Mouse (Mus musculus) thymus, adult 2 months (tissue): Measurements from ENCODE around the gene Aicda. TPM values are rescaled to one million over a fixed set of nuclear protein-coding genes. Genes with fewer than 3 reads are reported as not detected.

Source experiments
- DNase-seq: peaks from one replicate; pipeline ENCODE4 v3.0.0; 2021
- H3K27ac ChIP-seq: fragments of 200-500 bp; 2 replicates; pipeline ENCODE4 v1.5.1; 2012; ENCODE audit warnings: low read length, control low read depth; ENCODE audit not compliant: control insufficient read depth, insufficient read depth
- H3K27me3 ChIP-seq: fragments of 200-500 bp; 2 replicates; pipeline ENCODE4 v1.6.1; 2012; ENCODE audit warnings: mild to moderate bottlenecking, low read length, moderate library complexity, mixed read lengths; ENCODE audit not compliant: control insufficient read depth, insufficient read depth
- H3K36me3 ChIP-seq: fragments of 200-500 bp; 2 replicates; pipeline ENCODE4 v1.6.1; 2012; ENCODE audit warnings: mild to moderate bottlenecking, low read length, moderate library complexity; ENCODE audit not compliant: control insufficient read depth, insufficient read depth
- H3K4me1 ChIP-seq: fragments of 200-500 bp; replicated peaks from 2 replicates; pipeline ENCODE4 v1.6.1; 2012; ENCODE audit warnings: low read length; ENCODE audit not compliant: control insufficient read depth, insufficient read depth
- H3K4me3 ChIP-seq: fragments of 200-500 bp; 2 replicates; pipeline ENCODE4 v1.5.1; 2012; ENCODE audit warnings: mild to moderate bottlenecking, low read length, control low read depth, moderate library complexity; ENCODE audit not compliant: control insufficient read depth, insufficient read depth
- CTCF ChIP-seq: fragments of 200-500 bp; IDR thresholded peaks from 2 replicates; pipeline ENCODE4 v1.5.1; 2012; ENCODE audit warnings: mild to moderate bottlenecking, control low read depth, low read length, moderate library complexity, borderline replicate concordance; ENCODE audit not compliant: control insufficient read depth, poor library complexity, insufficient read depth; ENCODE audit errors: extremely low read depth
- POLR2A ChIP-seq: fragments of 200-500 bp; IDR thresholded peaks from 2 replicates; pipeline ENCODE4 v1.6.1; 2012; ENCODE audit warnings: mild to moderate bottlenecking, low read length, control low read depth, moderate library complexity; ENCODE audit not compliant: control insufficient read depth, poor library complexity, insufficient read depth; ENCODE audit errors: extremely low read depth
- WGBS: fragments of 180-500 bp; shearing (Covaris S2); methylation state at CpG from one replicate; pipeline ENCODE4 v1.1.7; 2018; 5-methylcytosine and 5-hydroxymethylcytosine counted together
- polyA plus RNA-seq: library from polyadenylated mRNA; depleted of rRNA; stranded (reverse); fragments of >200 nt; gene quantifications from 2 replicates; pipeline ENCODE4 v1.2.3, GENCODE M21; 2012

The Aicda gene
- polyA plus RNA-seq, 1 experiment = 0.28 TPM

DNA sequence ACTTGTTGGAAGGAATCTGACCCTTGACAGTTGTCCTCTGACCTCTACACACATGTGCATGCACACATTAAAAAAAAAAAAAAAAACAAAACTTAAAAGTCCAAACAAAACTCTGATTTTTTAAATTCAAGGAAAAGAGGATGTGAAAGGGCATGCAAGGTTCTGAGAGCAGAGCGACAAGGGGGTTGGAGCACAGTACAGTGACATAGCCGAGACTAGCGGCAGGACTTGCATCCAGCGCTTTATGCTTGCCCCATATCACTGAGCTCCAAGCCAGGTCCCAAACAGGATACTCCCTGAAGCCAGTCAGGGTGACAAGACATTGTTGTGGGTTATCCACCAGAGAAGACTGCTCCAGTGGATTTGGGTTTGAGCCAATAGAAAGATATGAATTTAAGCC lies 44.4 kb downstream of the Aicda start:
- no peak for TF ChIP-seq POLR2A
- no peak for TF ChIP-seq CTCF
- Histone ChIP-seq H3K27me3 (no peaks in the 10 kb centered on the region), H3K4me3 (no peak overlapping the region), H3K27ac (no peak overlapping the region), H3K4me1 (no peaks in the 10 kb centered on the region), H3K36me3 (peaks cover 3% of the 10 kb centered on the region)
- 90% methylated on average over 4 of the region's 4 CpGs for WGBS
- DNase-seq = no peak

GRCm38 (mm10) chr6:122598436-122598835 lies 44.8 kb downstream of the Aicda start:
- WGBS = 94% methylated on average over 6 of the region's 6 CpGs
- H3K27ac ChIP-seq = no peak overlapping the region
- no peak for DNase-seq
- no peak for TF ChIP-seq POLR2A
- TF ChIP-seq CTCF = no peak
- no peak overlapping the region for H3K4me3 ChIP-seq
- no peaks in the 10 kb centered on the region for H3K27me3 ChIP-seq
- H3K36me3 ChIP-seq = peaks cover 3% of the 10 kb centered on the region
- H3K4me1 ChIP-seq = 0 out of 2 replicates have a peak, but pooled peaks cover 2% of the 10 kb centered on the region

DNA sequence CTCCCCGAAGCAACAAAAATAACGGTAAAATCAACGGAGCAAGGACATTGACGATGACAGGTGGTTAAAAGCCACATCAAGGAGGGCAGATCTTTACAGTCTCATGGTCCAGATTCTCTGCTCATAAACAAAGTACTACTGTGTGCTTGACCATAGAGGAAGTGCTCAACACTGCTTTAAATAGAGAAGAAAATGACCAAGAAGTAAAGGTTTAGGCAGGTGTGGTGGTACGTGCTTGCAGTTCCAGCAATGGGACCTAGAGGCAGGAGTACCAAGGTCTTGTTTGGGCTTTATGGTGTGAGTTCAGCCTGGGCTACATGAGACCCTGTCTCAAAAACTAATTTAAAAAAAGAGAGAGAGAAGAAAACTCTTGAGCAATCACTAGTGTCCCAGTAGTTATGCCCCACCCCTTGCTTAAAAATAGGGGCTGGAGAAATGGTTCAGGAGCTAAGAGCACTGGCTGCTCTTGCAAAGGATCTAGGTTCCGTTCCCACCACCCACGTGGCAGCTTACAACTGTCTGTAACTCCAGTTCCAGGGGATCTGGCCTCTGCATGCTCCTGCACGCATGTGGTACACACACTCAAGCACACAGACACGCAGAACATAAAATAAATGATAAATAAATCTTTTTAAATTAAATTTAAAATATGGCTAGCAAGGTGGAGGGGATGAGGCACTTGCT lies 45.6 kb downstream of the Aicda start:
- H3K27me3 ChIP-seq = no peaks in the 10 kb centered on the region
- no peak overlapping the region for H3K4me3 ChIP-seq
- H3K4me1 ChIP-seq = 0 out of 2 replicates have a peak, but pooled peaks cover 2% of the 10 kb centered on the region
- TF ChIP-seq POLR2A = no peak
- TF ChIP-seq CTCF = no peak
- no peak for DNase-seq
- peaks cover 3% of the 10 kb centered on the region for H3K36me3 ChIP-seq
- 80% methylated on average over 9 of the region's 9 CpGs for WGBS
- H3K27ac ChIP-seq = no peak overlapping the region

- DNase-seq = no peak
These were observed 46.6 kb downstream of the Aicda start for GRCm38 (mm10) chr6:122600066-122600646.

GRCm38 (mm10) chr6:122601031-122601430 lies 47.4 kb downstream of the Aicda start:
- Histone ChIP-seq H3K27ac (no peak overlapping the region; the same call in 1 of the 2 replicates), H3K4me1 (0 out of 2 replicates have a peak, but pooled peaks cover 5% of the 10 kb centered on the region), H3K36me3 (peaks cover 3% of the 10 kb centered on the region), H3K4me3 (no peak overlapping the region), H3K27me3 (no peaks in the 10 kb centered on the region)
- DNase-seq = no peak
- WGBS = 93% methylated on average over 4 of the region's 4 CpGs
- TF ChIP-seq CTCF (no peak), POLR2A (no peak)

More at GRCm38 (mm10) chr6:122600066-122600646, 46.6 kb downstream of the Aicda start:
- Histone ChIP-seq H3K4me1 (0 out of 2 replicates have a peak, but pooled peaks cover 5% of the 10 kb centered on the region), H3K27me3 (no peaks in the 10 kb centered on the region), H3K36me3 (peaks cover 3% of the 10 kb centered on the region), H3K4me3 (no peak overlapping the region), H3K27ac (no peak overlapping the region)
- 93% methylated on average over 7 of the region's 7 CpGs for WGBS
- TF ChIP-seq CTCF = no peak
- TF ChIP-seq POLR2A = no peak

GRCm38 (mm10) chr6:122601615-122602014 lies 48.0 kb downstream of the Aicda start:
- Histone ChIP-seq H3K4me1 (0 out of 2 replicates have a peak, but pooled peaks cover 5% of the 10 kb centered on the region), H3K36me3 (no peaks in the 10 kb centered on the region; the same call in none of the 2 replicates), H3K4me3 (no peak overlapping the region), H3K27me3 (no peaks in the 10 kb centered on the region), H3K27ac (no peak overlapping the region)
- no peak for DNase-seq
- no peak for TF ChIP-seq CTCF
- TF ChIP-seq POLR2A = no peak
- WGBS = 60% methylated on average over 3 of the region's 3 CpGs

- 1% methylated on average over 22 of the region's 22 CpGs for WGBS
- 0 out of 2 replicates have a peak, but pooled peaks have one; percentile 20 for TF ChIP-seq POLR2A
- no peak for TF ChIP-seq CTCF
These were observed 48.8 kb downstream of the Aicda start, which contains the start of gene Apobec1 for GRCm38 (mm10) chr6:122602242-122602991. TSS of gene Apobec1 (minus strand) at chr6:122602444.

More at GRCm38 (mm10) chr6:122602242-122602991, 48.8 kb downstream of the Aicda start, which contains the start of gene Apobec1:
- no peaks in the 10 kb centered on the region for H3K36me3 ChIP-seq
- H3K4me3 ChIP-seq = peak within 1 kb of the TSS; percentile 65
- no peaks in the 10 kb centered on the region for H3K27me3 ChIP-seq
- 0 out of 2 replicates have a peak, but pooled peaks cover 5% of the 10 kb centered on the region for H3K4me1 ChIP-seq
- DNase-seq = peak; percentile 83
- H3K27ac ChIP-seq = peak within 1 kb of the TSS; percentile 92
